Mouse (Mus musculus) heart, adult 9 months (tissue): ENCODE data around the gene Tpp1.
A peak's percentile ranks its signal among the peaks of the same experiment; 100 is the strongest.
"Not testable (repeated sequence)": the region's sequence is repeated elsewhere in the genome, so short reads cannot be mapped to it uniquely, and the experiment has no call there.

Source experiments
- DNase-seq, 2 experiments: peaks; one replicate each; pipeline ENCODE4 v3.0.0; 2022; ENCODE audit warnings: low spot score in 2 of 2

Tpp1 gene

DNA sequence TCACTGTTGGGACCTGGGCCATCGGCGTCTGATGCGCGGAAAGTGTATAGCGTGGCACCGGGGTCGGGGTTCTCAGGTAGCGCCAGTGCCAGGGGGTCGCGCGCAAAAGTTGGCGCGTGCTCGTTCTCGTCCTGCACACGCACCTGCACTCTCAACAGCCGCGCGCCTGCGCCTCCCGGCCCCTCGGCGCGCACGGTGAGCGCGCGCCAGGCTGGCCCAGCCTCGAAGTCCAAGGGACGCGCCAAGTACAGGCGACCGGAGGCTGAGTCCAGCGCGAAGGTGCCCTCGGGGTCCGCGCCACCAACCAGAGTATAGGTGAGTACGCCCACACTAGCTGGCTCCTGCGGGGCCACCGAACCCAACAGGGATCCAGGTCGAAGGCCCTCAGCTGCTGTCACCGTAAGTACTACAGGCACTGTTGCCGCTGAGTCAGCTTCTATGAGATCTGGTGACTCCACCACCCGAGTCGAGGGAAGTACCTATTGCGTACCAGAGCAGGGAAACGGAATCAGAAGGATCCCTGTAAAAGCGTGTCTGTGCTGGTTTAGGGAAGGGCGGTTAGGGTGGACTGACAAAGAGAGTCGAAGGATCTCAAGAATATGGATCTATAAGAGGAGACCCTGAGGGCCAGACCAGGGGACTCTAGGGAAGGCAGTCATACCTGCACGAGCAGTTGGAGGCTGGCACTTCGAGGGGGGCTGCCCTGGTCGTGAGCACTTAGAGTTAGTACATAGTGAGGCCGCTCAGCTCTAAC is 10.7 kb upstream of the Tpp1 start:
- no peak for DNase-seq

GRCm38 (mm10) chr7:105761813-105762484 is 9.9 kb upstream of the Tpp1 start:
- DNase-seq: no peak

DNA sequence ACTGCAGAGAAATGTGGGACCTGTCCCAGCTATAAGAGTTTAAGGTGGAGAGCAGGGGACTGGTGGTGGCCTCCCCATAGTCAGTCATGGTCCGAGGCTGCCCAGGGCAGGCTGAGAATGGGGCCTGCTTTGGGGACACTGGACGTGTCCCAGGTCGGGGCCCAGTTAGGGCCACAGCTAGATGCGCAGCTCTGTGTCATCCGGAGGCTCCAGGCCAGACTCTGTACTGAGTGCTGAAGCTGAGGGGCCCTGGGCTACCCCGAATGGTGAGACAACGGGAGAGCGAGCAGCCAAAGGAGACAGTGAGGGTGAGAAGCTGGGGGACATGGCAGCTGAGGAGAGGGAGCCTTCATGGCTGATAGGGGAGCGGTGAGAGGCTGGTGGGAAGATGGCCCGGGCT is 1.2 kb upstream of the Tpp1 start:
- DNase-seq: no peak

GRCm38 (mm10) chr7:105752716-105753115 is 681 bp upstream of the Tpp1 start:
- DNase-seq: no peak

GRCm38 (mm10) chr7:105747776-105748175 is 4.3 kb downstream of the Tpp1 start:
- DNase-seq: no peak

DNA sequence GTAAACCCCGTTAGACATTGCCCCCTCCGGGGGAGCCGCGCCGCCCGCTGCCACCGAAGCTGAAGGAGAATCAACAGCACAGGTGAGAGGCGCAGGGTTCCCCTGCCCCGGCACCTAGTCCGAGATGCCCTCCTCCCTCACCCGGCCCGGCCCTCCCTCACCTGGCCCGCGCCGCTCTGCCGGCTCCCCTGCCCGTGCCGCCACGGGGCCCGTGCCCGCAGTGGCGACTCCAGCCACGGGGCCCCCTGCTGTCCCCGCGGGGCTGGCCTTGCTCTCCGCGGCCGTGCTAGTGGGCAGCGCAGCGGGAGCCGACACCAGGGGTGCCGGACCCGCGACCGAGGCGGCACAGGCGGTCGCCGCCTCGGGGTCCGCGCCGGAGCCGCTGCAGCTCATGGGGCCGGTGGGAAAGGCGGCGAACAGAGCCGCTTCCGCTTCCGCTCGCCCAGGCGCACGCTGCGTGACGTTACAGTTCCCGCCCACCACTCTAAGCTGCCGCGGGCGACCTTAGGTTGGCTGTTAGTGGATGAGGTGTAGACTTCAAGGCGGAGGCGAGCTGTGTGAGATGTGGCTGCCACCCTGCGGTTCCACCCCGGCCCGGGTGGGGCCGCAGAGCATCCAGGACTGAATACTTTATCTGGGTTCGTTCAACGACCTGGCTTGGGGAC is 8.0 kb downstream of the Tpp1 start, which contains the start of gene Taf10:
Gene Taf10 (minus strand): TSS at position 436 of the 665 bp plus-strand sequence.
- DNase-seq: peak; percentile 85 to 86

DNA sequence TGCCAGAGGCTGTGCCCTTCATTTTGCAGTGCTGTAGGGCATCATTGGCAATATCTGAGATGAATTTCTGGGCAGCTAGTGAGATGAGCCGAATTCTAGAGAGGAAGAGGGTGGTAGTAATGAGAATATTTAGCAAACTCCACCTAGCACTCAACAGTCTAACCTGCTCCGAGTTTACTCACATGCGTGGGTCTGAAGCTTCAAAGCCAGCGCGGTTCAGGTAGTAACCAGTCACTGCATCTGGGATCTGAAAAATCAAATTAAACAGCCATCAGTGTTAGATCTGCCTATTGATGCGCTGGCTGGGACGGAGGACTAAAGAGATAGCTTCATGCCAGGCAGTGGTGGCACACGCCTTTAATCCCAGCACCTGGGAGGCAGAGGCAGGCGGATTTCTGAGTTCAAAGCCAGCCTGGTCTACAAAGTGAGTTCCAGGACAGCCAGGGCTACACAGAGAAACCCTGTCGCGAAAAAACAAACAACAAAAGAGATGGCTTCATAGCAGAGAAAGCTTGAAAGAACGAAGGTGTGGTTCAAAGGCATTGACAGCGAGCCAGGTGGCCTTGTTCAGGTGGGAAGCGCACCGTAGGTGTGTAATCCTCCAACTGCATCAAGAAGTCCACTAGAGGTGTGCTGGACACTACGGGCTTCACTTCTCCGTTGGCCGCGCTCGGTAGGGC is 8.6 kb downstream of the Tpp1 start:
- DNase-seq: not testable (repeated sequence)

DNA sequence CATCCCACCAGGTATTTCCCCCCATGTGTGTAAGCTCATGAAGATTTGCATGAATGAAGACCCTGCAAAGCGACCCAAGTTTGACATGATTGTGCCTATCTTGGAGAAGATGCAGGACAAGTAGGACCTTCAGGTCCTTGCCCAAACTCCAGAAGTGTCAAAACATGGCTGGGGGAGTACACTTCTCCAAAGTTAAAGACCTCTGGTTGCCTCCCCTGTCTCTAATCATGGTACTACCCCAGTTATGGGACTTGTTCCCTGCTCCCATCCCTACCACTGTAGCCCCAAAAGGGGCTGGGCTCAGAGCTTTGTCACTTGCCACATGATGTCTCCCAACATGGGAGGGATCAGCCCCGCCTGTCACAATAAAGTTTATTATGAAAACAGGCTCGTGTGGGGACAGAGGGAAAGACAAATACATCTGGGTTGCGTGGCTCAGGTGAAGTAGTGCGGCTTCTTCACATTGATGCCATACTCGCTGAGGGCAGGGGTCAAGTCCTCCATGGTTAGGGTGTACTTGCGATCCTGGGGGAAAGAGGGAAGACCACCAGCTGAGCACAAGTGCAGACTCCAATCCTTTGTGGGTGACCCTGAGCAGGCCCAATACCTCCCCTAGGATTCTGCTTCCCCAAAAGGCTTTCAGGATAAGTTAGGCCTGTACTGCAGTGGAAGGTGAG is 9.4 kb downstream of the Tpp1 start:
- not testable (repeated sequence) for DNase-seq

- DNase-seq: no peak
Measured at GRCm38 (mm10) chr7:105741978-105742377, 10.1 kb downstream of the Tpp1 start.

- no peak for DNase-seq
Measured at GRCm38 (mm10) chr7:105740851-105741250, 11.2 kb downstream of the Tpp1 start.

DNA sequence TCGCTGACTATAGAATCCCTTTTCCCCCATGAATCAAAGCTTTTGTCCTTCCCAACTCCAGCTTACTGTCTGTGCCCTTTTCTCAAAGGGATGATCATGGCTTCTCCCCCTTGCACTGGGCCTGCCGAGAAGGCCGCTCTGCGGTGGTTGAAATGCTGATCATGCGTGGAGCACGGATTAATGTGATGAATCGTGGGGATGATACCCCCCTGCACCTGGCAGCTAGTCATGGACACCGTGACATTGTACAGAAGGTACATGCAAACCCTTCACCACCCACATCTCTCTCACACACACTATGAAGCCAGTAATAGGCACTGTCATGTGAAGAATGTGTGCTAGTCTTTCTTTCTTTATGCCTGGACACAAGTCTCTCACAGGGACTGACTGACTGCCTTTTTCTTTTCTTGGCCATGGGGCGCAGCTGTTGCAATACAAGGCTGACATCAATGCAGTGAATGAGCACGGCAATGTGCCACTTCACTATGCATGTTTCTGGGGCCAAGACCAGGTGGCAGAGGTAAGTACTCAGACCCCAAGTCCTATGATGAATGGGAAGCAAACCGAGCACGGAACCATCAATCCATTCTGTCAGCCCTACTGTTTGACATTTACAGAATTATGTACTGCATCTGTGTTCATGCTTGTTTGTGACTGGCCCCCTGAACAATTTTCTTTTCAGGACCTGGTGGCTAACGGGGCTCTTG is 11.8 kb downstream of the Tpp1 start:
- no peak for DNase-seq

DNA sequence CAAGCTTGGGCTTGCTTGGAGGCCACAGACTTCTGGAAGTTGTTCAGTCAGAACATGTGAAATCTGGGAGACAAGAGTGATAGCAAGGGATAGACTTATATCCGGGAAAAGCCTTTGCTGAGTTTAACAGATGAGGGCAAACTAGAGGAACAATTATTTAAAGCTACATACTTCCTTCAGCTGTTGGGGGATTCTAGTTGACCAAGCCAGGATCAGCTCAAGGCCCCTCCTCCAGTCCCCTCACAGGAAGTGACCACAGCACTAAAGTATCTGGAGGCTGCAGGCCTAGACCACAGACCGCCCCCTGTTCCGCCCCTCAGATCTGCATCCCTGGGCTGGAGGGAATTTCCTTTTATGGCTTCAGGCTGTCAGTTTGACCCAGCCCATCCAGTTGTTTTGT is 13.1 kb downstream of the Tpp1 start:
- DNase-seq: peak; percentile 88 to 93

DNA sequence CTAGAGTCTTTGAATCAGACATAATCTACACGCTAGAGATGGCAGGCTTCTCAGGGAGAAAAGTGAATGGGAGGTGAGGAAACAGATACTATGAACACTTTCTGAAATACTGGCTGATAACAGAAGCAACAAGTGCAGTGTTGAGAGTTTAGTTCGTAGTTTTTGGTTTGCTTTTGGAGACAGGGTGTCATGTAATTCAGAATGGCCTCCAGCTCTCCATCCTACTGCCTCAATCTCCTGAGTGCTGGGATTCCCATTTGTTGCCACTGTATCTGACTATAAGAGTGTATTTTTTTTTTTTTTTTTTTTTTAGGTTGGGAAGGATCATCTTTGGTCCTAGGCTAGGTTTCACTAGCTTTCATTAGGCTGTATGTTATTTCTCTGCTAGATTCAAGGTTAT is 13.7 kb downstream of the Tpp1 start:
- no peak for DNase-seq

- DNase-seq: no peak
Measured at GRCm38 (mm10) chr7:105737648-105738047, 14.4 kb downstream of the Tpp1 start.

GRCm38 (mm10) chr7:105736911-105737521 is 15.0 kb downstream of the Tpp1 start, which contains the start of gene Rrp8:
Gene Rrp8 (minus strand): TSS chr7:105737385.
- DNase-seq: peak; percentile 49 to 61

DNA sequence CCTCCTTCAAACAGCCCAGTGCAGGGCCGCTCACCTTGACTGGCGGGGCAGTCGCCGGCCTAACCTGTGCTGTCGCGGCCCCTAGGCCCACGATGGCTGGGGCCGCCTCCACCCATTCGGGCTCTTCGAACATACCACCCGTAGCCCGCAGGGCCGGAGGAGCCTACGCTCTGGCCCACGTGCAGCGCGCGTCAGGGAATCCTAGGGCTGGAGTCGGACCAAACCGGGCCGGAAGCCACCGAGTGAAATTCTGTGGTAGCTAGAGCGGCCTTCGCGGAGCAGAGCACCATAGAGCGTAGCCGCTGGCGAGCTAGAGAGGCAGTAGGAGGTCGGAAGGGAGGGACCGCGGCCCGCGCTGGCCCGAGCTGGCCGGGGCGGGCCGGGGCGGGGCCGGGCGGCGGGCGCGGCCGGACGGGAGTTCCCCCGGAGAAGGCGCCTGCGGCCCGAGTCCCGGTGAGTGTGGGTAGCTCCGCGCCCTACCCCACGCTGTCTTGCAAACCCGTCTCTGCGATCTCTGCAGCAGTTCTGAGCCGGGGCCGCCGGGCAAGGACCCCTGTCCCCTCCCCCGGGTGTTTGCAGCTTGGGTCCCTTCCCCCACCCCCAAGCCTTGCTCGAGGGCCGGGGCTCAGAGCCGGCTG is 15.7 kb downstream of the Tpp1 start, which contains the start of gene Ilk:
Gene Ilk (plus strand): TSS at position 329 of the 638 bp plus-strand sequence.
- peak; percentile 96 for DNase-seq

DNA sequence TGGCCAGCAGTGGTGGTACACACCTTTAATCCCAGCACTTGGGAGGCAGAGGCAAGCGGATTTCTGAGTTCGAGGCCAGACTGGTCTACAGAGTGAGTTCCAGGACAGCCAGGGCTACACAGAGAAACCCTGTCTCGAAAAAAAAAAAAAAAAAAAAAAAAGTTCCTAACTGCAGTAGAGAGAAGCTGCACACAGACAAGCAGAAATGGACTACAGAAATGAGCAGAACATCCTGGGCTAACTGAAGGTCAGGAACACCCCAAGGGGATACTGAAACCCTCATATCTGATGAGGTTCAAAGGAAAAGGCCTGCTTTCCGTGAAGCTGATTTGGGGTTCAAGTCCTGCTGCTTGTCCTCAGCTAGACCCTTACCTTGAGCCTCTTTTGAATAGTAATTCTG is 16.6 kb downstream of the Tpp1 start:
- DNase-seq: not testable (repeated sequence)

- no peak for DNase-seq
Measured at GRCm38 (mm10) chr7:105734826-105735225, 17.2 kb downstream of the Tpp1 start.

- no peak for DNase-seq
Measured at GRCm38 (mm10) chr7:105733836-105734235, 18.2 kb downstream of the Tpp1 start.
